Mouse (Mus musculus): ENCODE data around the gene Rhox7b.
A peak's percentile ranks its signal among the peaks of the same experiment; 100 is the strongest.
"Not testable (repeated sequence)": the region's sequence is repeated elsewhere in the genome, so short reads cannot be mapped to it uniquely, and the experiment has no call there.

The Rhox7b gene

DNA sequence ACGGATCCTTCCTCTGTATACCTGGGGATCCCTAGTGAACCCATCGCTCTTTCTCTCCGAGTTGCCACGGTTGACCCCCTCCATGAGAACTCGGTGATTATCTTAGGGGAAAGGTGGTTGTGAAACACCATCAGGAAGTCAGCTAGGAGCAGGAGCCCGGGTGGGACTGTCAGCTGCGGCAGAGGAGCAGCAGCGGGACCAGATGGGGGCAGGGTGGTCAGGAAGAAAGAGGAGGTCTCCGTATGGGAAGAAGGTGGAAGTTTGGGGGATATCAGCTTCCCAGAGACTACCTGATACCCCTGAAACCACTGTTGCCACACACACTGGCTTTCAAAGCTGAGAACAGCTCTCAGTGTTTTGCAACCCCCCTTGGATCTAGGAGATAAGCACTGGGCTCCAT lies at the start of gene Rhox7b:
Rhox7b (minus strand) TSS at position 101 of the 400 bp plus-strand sequence.
- DNase-seq, result not testable (repeated sequence)

DNA sequence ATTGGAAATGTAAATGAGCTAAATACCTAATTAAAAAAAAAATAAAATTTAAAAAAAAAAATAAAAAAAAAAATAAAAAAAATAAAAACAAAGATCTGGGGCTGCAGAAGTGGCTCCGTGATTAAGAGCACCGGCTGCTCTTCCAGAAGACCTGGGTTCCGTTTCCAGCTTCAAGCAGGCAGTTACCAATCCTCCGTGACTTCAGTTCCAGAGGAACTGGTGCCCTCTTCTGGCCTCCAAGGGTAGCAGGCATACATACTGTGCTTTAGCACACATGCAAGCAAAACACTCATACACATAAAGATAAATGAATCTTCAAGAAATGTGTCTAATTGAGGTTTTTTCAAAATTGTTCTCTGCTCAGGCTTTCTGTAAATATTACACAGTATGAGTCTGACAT lies 19.3 kb upstream of the Rhox7b start:
- DNase-seq, result no peak

DNA sequence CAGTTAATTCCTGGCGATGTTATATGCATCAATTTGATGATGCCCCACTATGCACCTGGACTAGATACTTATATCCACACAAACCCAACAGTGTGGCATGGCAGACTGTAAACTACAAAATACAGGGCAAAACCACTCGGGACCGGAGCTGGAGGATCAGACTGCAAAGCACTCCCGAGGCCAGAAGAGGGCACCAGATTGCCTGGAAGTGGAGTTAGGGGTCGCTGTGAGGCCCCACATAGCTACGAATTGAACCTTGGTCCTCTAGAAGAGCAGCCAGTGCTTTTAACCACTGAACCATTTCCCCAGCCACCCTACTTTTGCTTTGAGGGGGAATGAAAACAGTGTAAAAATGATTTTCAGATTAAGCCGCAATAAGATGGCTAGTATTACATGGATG lies 11.5 kb upstream of the Rhox7b start:
- no peak for DNase-seq

DNA sequence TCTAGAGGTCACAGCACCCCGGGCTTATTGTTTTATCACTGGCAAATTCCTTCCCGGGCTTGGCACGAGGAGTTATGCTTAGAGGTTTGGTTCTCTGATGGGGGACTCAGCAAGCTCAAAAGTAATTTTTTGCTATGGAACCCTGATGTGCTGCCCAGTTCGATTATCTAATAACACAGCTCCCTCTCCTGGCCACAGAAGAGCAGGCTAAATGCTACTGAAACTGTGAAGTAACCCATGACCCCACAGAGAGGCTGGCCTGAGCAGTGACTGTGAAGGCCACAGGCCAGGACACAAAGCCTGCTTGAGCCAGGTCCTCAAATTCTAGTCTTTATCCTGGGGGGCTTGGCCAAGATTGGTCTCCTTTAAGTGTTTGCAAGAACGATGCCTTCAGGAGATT lies 6.7 kb upstream of the Rhox7b start:
- DNase-seq, result peak; percentile 1

DNA sequence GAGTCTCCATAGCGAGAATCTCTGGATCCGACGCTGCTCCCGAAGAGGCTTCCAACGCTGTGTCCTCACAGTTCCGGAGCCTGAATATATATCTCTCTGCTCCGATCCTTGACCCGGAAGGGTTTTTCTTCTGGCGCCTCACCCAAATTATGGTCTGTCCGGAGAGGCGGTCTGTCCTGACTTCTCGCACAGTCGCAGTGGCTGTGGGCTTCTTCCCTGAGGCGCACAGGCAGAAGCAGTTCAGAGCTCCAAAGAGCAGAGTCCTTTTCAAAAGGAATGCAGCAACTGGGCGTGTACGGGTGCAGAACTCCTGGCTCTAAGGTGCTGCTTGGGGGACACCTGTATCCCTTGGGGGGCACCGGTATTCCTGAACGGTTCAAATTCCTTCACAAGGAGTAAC lies 4.6 kb upstream of the Rhox7b start, which contains the start of gene Rhox9:
Rhox9 (minus strand) TSS at position 101 of the 400 bp plus-strand sequence.
- DNase-seq, result not testable (repeated sequence)

DNA sequence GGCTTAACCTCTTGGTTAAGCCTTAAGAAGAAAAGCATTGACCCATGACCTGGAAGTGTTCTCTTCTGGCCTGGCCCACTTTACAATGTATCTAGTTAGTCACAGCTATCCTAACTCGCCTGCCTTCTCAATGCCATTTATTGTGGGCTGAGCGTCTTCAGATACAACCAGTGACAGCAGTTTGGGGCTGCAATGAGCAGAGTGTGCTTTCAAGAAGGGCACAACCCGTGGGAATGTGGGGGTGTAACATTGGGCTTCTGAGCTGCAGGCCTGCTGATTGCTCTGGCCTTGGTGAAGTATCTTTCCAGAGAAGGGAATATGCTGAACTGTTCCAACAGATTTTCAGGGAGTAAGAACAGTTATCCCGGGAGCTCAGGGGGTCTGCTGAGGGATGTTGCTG lies 18.2 kb downstream of the Rhox7b start, which contains the start of gene Rhox8:
Rhox8 (minus strand) TSS at position 101 of the 400 bp plus-strand sequence.
- no peak for DNase-seq

DNA sequence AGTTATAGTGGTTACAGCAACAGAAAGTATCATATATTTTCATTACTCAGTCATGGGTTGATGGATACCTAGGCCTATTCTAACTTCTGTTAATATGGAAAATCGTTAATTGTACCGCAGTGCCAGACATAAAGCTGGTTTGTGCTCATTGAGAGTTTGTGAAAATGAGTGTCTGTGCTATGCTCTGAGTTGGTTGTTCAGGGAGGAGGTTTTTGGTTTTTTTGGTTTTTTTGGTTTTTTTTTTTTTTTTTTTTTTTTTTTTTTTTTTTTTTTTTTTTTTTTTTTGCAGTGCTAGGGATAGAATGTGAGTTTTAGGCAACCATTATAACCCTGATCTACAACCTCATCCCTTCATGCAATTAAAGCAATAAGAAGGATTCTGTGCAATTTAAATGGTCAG lies 25.4 kb downstream of the Rhox7b start:
- no peak for DNase-seq
